Mouse (Mus musculus) kidney, embryonic 16.5 days (tissue): Measurements from ENCODE around the gene Pum3. TPM values are rescaled to one million over a fixed set of nuclear protein-coding genes. Genes with fewer than 3 reads are reported as not detected.

ENCODE experiments used
- polyA plus RNA-seq: library from polyadenylated mRNA; unstranded; fragments of >200 nt; fragmentation: Nextera tagmentation; extraction: Ambion mirVana; gene quantifications from 2 replicates; pipeline ENCODE4 v1.2.1, GENCODE M21; 2015

The Pum3 gene
- polyA plus RNA-seq, 1 experiment from 2014 or later: 77.2 TPM

Other genes with a start within 250 kb of the Pum3 start
- gene Vldlr, start 213.3 kb downstream of the Pum3 start, polyA plus RNA-seq: 37.9 and 40.0 TPM in 2 replicates
- gene Kcnv2, start 107.2 kb downstream of the Pum3 start, polyA plus RNA-seq: 0.23 and 0.39 TPM in 2 replicates